Mouse (Mus musculus): ENCODE data around the gene Dst. TPM values are rescaled to one million over a fixed set of nuclear protein-coding genes. Genes with fewer than 3 reads are reported as not detected.
A peak's percentile ranks its signal among the peaks of the same experiment; 100 is the strongest.

The Dst gene
- total and polyA plus RNA-seq, 2 experiments from 2014 or later = 31.7 to 155 TPM

DNA sequence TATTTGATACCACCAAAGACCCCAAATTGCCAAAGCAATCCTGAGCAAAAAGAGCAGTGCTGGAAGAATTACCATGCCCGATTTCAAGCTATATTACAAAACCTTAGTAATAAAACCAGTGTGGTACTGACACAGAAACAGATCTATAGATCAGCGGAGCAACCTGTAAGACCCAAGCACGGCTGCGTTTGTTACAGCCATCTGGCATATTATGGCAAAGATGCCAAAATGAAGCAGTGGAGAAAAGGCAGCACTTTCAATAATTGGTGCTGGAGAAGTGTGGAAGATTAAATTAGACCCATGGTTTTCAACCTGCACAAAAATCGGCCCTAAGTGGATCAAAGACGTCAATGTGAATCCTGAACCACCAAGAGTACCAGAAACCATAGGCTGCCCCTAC, 47.6 kb downstream of the Dst start:
- Histone ChIP-seq H3K27ac (ENCODE audit: low read depth, low read length) (no peak overlapping the region), H3K27me3 (ENCODE audit: insufficient read depth, low read length) (no peaks in the 10 kb centered on the region), H3K4me3 (ENCODE audit: low read depth, low read length) (no peak overlapping the region), H3K9ac (replicated peaks; ENCODE audit: low read length, poor library complexity, severe bottlenecking) (no peak overlapping the region), H3K4me1 (ENCODE audit: insufficient read depth, low read length) (no peaks in the 10 kb centered on the region), H3K9me3 (ENCODE audit: low read length) (no peaks in the 10 kb centered on the region), H3K36me3 (ENCODE audit: insufficient read depth, low read length) (no peaks in the 10 kb centered on the region), H3K4me2 (ENCODE audit: low read depth, low read length, poor library complexity, severe bottlenecking) (no peak overlapping the region)
- no peak for TF ChIP-seq CTCF (IDR thresholded peaks at IDR 0.05)
- DNase-seq (ENCODE audit: low spot score) = no peak
- WGBS = 98% methylated on average over 6 of the region's 6 CpGs
- ATAC-seq (ENCODE audit: low FRiP score) = no peak

DNA sequence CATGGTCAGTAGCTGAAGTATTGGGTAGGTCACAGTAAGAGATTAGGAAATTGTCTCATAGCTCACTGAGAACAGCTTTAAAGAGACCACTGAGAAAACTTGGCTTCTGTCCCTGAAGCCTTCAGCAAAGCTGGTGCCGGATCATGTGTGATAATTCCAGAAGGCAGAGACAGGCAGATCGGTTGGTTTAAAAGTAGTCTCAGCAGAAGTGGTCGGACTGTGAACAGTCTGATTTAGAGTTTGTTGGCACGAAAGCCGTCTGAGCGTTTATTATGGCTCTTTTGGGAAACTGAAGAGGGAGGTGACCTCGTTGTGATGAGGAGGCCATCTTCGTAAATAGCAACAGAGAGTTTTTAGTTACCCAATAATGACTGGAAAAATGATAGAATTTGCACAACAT, 52.4 kb downstream of the Dst start:
- 87% methylated on average over 8 of the region's 8 CpGs for WGBS
- ATAC-seq (ENCODE audit: low FRiP score) (no peak), DNase-seq (ENCODE audit: low spot score) (no peak)

DNA sequence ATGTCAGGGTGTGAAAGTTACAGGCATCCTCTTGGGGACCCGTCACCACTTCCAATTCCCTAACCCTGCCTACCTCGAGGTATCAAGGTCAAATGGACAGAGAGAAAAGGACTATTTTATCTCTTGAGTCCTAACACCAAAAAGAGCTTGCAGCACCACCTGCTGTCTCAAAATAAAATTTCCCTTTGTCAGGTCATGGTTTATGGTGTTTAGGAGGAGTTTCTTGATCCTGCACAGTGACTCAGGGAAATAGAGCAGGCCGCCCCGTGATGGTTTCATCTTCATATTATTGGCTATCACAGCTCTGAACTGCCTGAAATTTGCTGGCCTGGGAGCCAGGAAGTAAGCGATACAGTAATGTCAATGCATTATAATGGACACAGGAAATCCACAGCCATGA, 56.6 kb downstream of the Dst start:
- H3K27me3 ChIP-seq (ENCODE audit: insufficient read depth, low read length) = no peaks in the 10 kb centered on the region
- DNase-seq (ENCODE audit: low spot score) = peak; percentile 76
- H3K4me1 ChIP-seq (ENCODE audit: insufficient read depth, low read length) = no peaks in the 10 kb centered on the region
- 46% methylated on average over 5 of the region's 5 CpGs for WGBS
- no peak overlapping the region for H3K9ac ChIP-seq (replicated peaks; ENCODE audit: low read length, poor library complexity, severe bottlenecking)
- TF ChIP-seq CTCF (IDR thresholded peaks at IDR 0.05) = peak; percentile 82
- H3K4me3 ChIP-seq (ENCODE audit: low read depth, low read length) = no peak overlapping the region
- ATAC-seq (ENCODE audit: low FRiP score) = no peak
- no peak overlapping the region for H3K27ac ChIP-seq (ENCODE audit: low read depth, low read length)
- H3K4me2 ChIP-seq (ENCODE audit: low read depth, low read length, poor library complexity, severe bottlenecking) = no peak overlapping the region
- H3K9me3 ChIP-seq (ENCODE audit: low read length) = no peaks in the 10 kb centered on the region
- no peaks in the 10 kb centered on the region for H3K36me3 ChIP-seq (ENCODE audit: insufficient read depth, low read length)

More for the DNA sequence above, 52.4 kb downstream of the Dst start:
- no peaks in the 10 kb centered on the region for H3K9me3 ChIP-seq (ENCODE audit: low read length)
- no peak overlapping the region for H3K27ac ChIP-seq (ENCODE audit: low read depth, low read length)
- no peak for TF ChIP-seq CTCF (IDR thresholded peaks at IDR 0.05)
- no peak overlapping the region for H3K4me3 ChIP-seq (ENCODE audit: low read depth, low read length)
- no peak overlapping the region for H3K4me2 ChIP-seq (ENCODE audit: low read depth, low read length, poor library complexity, severe bottlenecking)
- no peak overlapping the region for H3K9ac ChIP-seq (replicated peaks; ENCODE audit: low read length, poor library complexity, severe bottlenecking)
- H3K4me1 ChIP-seq (ENCODE audit: insufficient read depth, low read length) = no peaks in the 10 kb centered on the region
- H3K36me3 ChIP-seq (ENCODE audit: insufficient read depth, low read length) = no peaks in the 10 kb centered on the region
- H3K27me3 ChIP-seq (ENCODE audit: insufficient read depth, low read length) = no peaks in the 10 kb centered on the region

DNA sequence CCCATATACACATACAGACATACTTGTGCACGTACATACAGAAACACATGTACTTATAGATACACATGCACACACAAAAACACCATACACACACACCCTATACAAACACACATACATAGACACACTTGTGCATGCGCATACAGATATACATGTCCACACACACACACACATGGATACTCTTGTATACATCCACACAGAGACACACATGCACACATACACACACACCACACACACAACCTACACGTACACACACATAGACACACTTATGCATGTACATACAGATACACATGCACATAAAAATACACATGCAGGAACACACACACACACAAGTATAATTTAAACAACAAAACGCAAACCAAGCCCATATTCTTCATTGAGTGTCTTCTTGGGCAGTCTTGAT, 57.8 kb downstream of the Dst start:
- ATAC-seq (ENCODE audit: low FRiP score) (no peak), DNase-seq (ENCODE audit: low spot score) (no peak)
- no peak for TF ChIP-seq CTCF (IDR thresholded peaks at IDR 0.05)
- H3K27me3 ChIP-seq (ENCODE audit: insufficient read depth, low read length) = no peaks in the 10 kb centered on the region
- H3K9me3 ChIP-seq (ENCODE audit: low read length) = no peaks in the 10 kb centered on the region
- no peak overlapping the region for H3K9ac ChIP-seq (replicated peaks; ENCODE audit: low read length, poor library complexity, severe bottlenecking)
- H3K36me3 ChIP-seq (ENCODE audit: insufficient read depth, low read length) = no peaks in the 10 kb centered on the region
- H3K4me1 ChIP-seq (ENCODE audit: insufficient read depth, low read length) = no peaks in the 10 kb centered on the region
- no peak overlapping the region for H3K4me3 ChIP-seq (ENCODE audit: low read depth, low read length)
- no peak overlapping the region for H3K27ac ChIP-seq (ENCODE audit: low read depth, low read length)
- WGBS = 85% methylated on average over 4 of the region's 4 CpGs
- no peak overlapping the region for H3K4me2 ChIP-seq (ENCODE audit: low read depth, low read length, poor library complexity, severe bottlenecking)

DNA sequence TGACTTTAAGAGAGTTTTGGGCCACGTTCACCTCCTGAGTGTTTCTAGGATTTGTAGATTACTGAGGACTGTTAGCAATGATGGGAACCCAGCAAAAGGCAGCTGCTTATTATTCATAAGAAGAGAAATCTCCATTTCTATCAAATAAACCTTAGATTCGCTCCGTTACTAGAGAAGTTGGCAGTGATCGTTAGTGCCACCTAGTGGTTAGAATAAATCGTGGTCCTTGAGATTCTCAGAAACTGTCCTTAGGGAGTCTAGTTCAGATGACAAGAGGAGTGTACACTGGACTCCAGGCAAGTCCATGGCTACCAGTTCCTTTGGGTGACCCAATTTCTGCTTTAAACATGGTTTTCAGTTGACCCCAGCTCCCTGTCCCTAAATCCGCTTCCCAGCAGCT, 58.3 kb downstream of the Dst start:
- 20% methylated on average over 6 of the region's 6 CpGs for WGBS
- no peak for ATAC-seq (ENCODE audit: low FRiP score)
- Histone ChIP-seq H3K9ac (replicated peaks; ENCODE audit: low read length, poor library complexity, severe bottlenecking) (no peak overlapping the region), H3K27me3 (ENCODE audit: insufficient read depth, low read length) (no peaks in the 10 kb centered on the region), H3K4me1 (ENCODE audit: insufficient read depth, low read length) (no peaks in the 10 kb centered on the region), H3K9me3 (ENCODE audit: low read length) (no peaks in the 10 kb centered on the region), H3K36me3 (ENCODE audit: insufficient read depth, low read length) (no peaks in the 10 kb centered on the region), H3K4me2 (ENCODE audit: low read depth, low read length, poor library complexity, severe bottlenecking) (no peak overlapping the region), H3K27ac (ENCODE audit: low read depth, low read length) (no peak overlapping the region), H3K4me3 (ENCODE audit: low read depth, low read length) (no peak overlapping the region)
- peak; percentile 91 for TF ChIP-seq CTCF (IDR thresholded peaks at IDR 0.05)
- peak; percentile 86 for DNase-seq (ENCODE audit: low spot score)

DNA sequence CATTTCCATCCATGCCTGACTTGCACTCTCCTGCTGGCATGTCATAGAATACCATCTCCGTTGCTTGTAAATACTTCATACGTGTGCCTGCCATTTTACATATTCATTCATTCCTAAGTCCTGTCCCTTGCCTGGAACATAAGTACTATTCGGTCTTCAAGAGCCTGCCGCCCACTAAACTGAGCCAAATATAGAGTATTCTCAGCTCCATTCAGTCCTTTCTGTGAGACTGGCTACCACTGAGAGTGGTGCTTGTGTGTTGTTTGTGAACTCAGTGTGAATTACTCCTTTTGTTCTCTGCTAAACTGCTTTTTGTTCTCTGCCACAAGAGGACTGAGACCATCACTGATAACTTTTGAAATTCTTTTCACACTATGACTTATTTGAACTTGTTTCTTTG, 59.2 kb downstream of the Dst start:
- DNase-seq (ENCODE audit: low spot score) = no peak
- Histone ChIP-seq H3K4me3 (ENCODE audit: low read depth, low read length) (no peak overlapping the region), H3K4me1 (ENCODE audit: insufficient read depth, low read length) (no peaks in the 10 kb centered on the region), H3K27ac (ENCODE audit: low read depth, low read length) (no peak overlapping the region), H3K9me3 (ENCODE audit: low read length) (no peaks in the 10 kb centered on the region), H3K9ac (replicated peaks; ENCODE audit: low read length, poor library complexity, severe bottlenecking) (no peak overlapping the region), H3K27me3 (ENCODE audit: insufficient read depth, low read length) (no peaks in the 10 kb centered on the region), H3K36me3 (ENCODE audit: insufficient read depth, low read length) (no peaks in the 10 kb centered on the region), H3K4me2 (ENCODE audit: low read depth, low read length, poor library complexity, severe bottlenecking) (no peak overlapping the region)
- 63% methylated on average over 4 of the region's 4 CpGs for WGBS
- no peak for TF ChIP-seq CTCF (IDR thresholded peaks at IDR 0.05)
- ATAC-seq (ENCODE audit: low FRiP score) = no peak

All from midbrain, postnatal 0 days (tissue).